Mouse (Mus musculus) myocyte (in vitro differentiated cells): ENCODE results near the gene Ankrd33b. TPM values are rescaled to one million over a fixed set of nuclear protein-coding genes. Genes with fewer than 3 reads are reported as not detected.

Source experiments
- H3K27me3 ChIP-seq: one replicate; pipeline ENCODE4 v1.6.1; 2011; ENCODE audit not compliant: control insufficient read depth, insufficient read depth, insufficient read length
- H3K36me3 ChIP-seq: one replicate; pipeline ENCODE4 v1.6.1; 2011; ENCODE audit not compliant: control insufficient read depth, insufficient read depth
- H3K4me2 ChIP-seq: one replicate; pipeline ENCODE4 v1.6.1; 2011; ENCODE audit warnings: low read depth, control low read depth
- H3K4me3 ChIP-seq: one replicate; pipeline ENCODE4 v1.5.1; 2011; ENCODE audit warnings: mild to moderate bottlenecking, control low read depth, moderate library complexity
- H3K79me2 ChIP-seq: one replicate; pipeline ENCODE4 v1.6.1; 2011; ENCODE audit not compliant: control insufficient read depth, insufficient read depth
- H3ac ChIP-seq: one replicate; pipeline ENCODE4 v1.6.1; 2011; ENCODE audit not compliant: control insufficient read depth, insufficient read length
- CEBPB ChIP-seq: IDR thresholded peaks from 2 replicates; pipeline ENCODE4 v1.6.1; 2011; ENCODE audit warnings: mild to moderate bottlenecking, moderate library complexity; ENCODE audit not compliant: poor library complexity, insufficient read depth, severe bottlenecking
- E2F4 ChIP-seq: IDR thresholded peaks from one replicate; pipeline ENCODE4 v1.6.1; 2011; ENCODE audit warnings: mild to moderate bottlenecking, control low read depth, moderate library complexity; ENCODE audit not compliant: insufficient read depth
- MAX ChIP-seq: IDR thresholded peaks from one replicate; pipeline ENCODE4 v1.6.1; 2011; ENCODE audit warnings: low read depth, mild to moderate bottlenecking, control low read depth
- MYOD1 ChIP-seq, 3 experiments: IDR thresholded peaks; one replicate each; pipeline ENCODE4 v1.6.1; 2011; ENCODE audit warnings: control low read depth in 2 of 3, low read depth in 2 of 3, mild to moderate bottlenecking in 2 of 3, moderate library complexity in 1 of 3; ENCODE audit not compliant: insufficient read length in 2 of 3, control insufficient read depth in 1 of 3
- MYOG ChIP-seq, 3 experiments: IDR thresholded peaks; one replicate each; pipeline ENCODE4 v1.6.1; 2011; ENCODE audit warnings: control low read depth in 2 of 3, low read depth in 2 of 3, mild to moderate bottlenecking in 2 of 3; ENCODE audit not compliant: insufficient read length in 2 of 3, control insufficient read depth in 1 of 3, insufficient read depth in 1 of 3
- POLR2A ChIP-seq: IDR thresholded peaks from one replicate; pipeline ENCODE4 v1.6.1; 2011; ENCODE audit warnings: low read depth, mild to moderate bottlenecking, control low read depth, moderate library complexity; ENCODE audit not compliant: insufficient read length
- POLR2AphosphoS2 ChIP-seq: IDR thresholded peaks from one replicate; pipeline ENCODE4 v1.6.1; 2011; ENCODE audit warnings: low read depth, control low read depth; ENCODE audit not compliant: insufficient read length
- REST ChIP-seq: IDR thresholded peaks from one replicate; pipeline ENCODE4 v1.6.1; 2011; ENCODE audit warnings: mild to moderate bottlenecking, control low read depth, moderate library complexity; ENCODE audit not compliant: insufficient read depth, insufficient read length
- SRF ChIP-seq: IDR thresholded peaks from one replicate; pipeline ENCODE4 v1.6.1; 2011; ENCODE audit warnings: low read depth; ENCODE audit not compliant: control insufficient read depth, insufficient read length
- TCF12 ChIP-seq: IDR thresholded peaks from one replicate; pipeline ENCODE4 v1.6.1; 2011; ENCODE audit warnings: mild to moderate bottlenecking, control low read depth; ENCODE audit not compliant: poor library complexity, insufficient read depth, severe bottlenecking
- TCF3 ChIP-seq: IDR thresholded peaks from one replicate; pipeline ENCODE4 v1.6.1; 2011; ENCODE audit warnings: low read depth, control low read depth; ENCODE audit not compliant: insufficient read length
- USF1 ChIP-seq: IDR thresholded peaks from one replicate; pipeline ENCODE4 v1.6.1; 2011; ENCODE audit warnings: low read depth, mild to moderate bottlenecking, control low read depth, moderate library complexity
- polyA plus RNA-seq: library from polyadenylated mRNA; unstranded; fragments of >200 nt; fragmentation: generic; extraction: Trizol; gene quantifications from one replicate; pipeline ENCODE4 v1.2.1, GENCODE M21; 2012; ENCODE audit warnings: missing spikeins

Gene Ankrd33b
- polyA plus RNA-seq, 1 experiment: 5.7 TPM

DNA sequence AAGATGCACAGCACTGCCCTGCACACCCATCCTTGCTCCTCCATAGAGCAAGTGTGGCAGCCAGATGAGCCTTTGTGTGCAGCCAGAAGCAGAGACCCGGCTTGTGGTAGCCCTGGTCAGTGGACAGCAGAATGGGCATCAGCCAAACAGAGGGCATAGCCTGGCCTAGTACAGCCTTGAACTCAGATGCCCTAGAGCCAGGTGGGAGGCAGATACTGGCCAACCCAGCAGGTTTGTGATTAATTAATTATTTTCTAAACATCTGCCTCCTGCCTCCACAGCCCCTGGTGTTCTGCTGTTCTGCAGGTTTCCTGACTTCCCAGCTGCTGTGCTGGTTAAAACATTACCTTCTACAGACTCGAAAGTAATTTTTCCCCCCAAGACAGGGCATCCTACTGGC is 88.4 kb downstream of the Ankrd33b start:
- Histone ChIP-seq H3K27me3 (no peaks in the 10 kb centered on the region), H3K36me3 (peaks cover 8% of the 10 kb centered on the region), H3K4me2 (no peak overlapping the region), H3ac (no peak overlapping the region), H3K79me2 (no peaks in the 10 kb centered on the region), H3K4me3 (no peak overlapping the region)
- no peak for TF ChIP-seq REST

DNA sequence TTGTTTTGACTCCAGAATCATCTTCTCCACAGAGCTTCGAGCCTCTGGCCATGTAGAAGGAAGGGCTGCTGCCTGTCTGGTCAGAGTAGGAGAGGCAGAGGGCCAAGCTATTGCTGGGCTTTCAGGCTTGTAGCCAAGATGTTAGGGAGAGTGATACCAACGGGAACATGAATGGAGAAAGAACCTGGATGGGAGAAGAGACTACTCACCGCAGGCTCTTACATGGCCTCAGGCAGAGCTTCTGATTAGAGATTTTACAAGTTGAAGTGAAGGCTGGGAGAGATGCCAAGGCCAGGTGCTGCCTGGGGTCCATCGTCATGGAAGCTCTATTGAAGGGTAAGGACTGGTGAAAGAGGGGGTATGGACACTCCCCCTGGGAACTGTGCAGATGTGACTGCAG is 89.4 kb downstream of the Ankrd33b start:
- H3K4me2 ChIP-seq: no peak overlapping the region

DNA sequence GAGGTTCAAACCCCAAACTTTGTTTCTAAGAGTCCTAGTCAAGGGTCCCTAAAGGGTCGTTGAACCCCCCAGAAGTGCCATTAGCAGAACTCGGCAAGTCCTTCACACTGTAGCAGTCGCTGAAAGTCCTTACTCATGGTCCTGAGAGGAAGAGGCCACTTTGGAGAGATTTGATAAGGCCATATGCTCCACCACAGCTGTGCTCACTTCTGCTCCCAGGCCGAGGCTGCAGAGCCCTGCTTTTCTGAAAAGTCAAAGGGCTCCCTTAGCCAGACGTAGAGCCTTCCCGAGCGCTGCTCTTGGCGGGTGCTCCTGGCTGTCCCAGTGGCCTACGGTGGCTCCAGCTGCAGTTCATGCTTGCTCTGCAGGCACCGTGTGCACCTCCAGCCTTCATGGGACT is 94.0 kb downstream of the Ankrd33b start:
- Histone ChIP-seq H3K79me2 (peaks cover 4% of the 10 kb centered on the region), H3K36me3 (peaks cover 31% of the 10 kb centered on the region), H3K4me2 (no peak overlapping the region), H3ac (no peak overlapping the region), H3K4me3 (no peak overlapping the region), H3K27me3 (no peaks in the 10 kb centered on the region)
- TF ChIP-seq MAX (no peak), REST (no peak), USF1 (no peak), CEBPB (no peak)

More for the DNA sequence above, 89.4 kb downstream of the Ankrd33b start:
- Histone ChIP-seq H3K4me3 (no peak overlapping the region), H3ac (no peak overlapping the region), H3K79me2 (no peaks in the 10 kb centered on the region), H3K36me3 (peaks cover 17% of the 10 kb centered on the region), H3K27me3 (no peaks in the 10 kb centered on the region)
- no peak for TF ChIP-seq SRF

DNA sequence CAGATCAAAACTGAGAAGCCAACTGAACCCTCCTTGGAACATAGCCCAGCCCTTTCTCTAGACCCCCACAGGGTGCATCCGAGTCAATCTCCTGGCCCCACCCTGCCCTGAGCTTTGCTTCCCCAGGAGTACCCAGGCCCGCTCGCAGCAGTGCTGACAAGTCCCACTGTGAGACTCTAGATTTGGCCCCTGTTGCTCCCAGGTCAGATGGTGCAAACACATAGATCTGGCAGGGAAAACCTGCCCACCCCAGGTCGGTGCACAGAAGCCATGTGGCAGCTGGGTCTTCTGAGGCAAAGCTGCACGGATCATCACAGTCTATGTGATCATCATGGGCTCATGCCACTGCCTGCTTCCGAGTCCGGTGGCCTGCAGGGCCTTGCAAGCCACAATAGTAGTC is 94.8 kb downstream of the Ankrd33b start:
- H3K4me2 ChIP-seq: no peak overlapping the region

DNA sequence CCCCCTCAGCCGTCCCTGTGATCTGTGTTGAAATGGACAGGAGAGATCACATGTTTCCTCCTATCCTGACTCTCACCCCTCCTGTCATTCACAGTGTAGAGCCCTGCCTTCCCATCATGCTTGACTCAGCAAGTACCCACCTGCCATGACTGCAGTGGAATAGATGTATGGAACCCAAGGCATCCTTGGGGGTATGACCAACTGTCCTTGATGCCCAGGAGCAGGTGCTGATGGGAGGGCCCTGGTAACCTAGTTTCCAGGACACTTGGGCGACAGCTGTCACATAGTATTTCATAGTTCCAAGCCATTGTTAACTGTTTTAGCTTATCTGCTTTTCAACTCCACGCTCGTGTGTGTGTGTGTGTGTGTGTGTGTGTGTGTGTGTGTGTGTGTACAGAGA is 98.0 kb downstream of the Ankrd33b start:
- peaks cover 28% of the 10 kb centered on the region for H3K36me3 ChIP-seq
- H3ac ChIP-seq: no peak overlapping the region
- peaks cover 15% of the 10 kb centered on the region for H3K79me2 ChIP-seq
- H3K4me3 ChIP-seq: no peak overlapping the region
- peak; percentile 95 for TF ChIP-seq TCF12
- TF ChIP-seq SRF: peak; percentile 34
- no peak for TF ChIP-seq CEBPB
- TF ChIP-seq TCF3: peak; percentile 84
- no peak for TF ChIP-seq MAX
- peak; percentile 85 to 98 (median 91) for TF ChIP-seq MYOG (IDR thresholded peaks at IDR 0.05; ENCODE audit: control insufficient read depth in 1 of 3, insufficient read depth in 1 of 3, insufficient read length in 2 of 3, low read depth in 2 of 3)
- TF ChIP-seq MYOD1 (IDR thresholded peaks at IDR 0.05; ENCODE audit: control insufficient read depth in 1 of 3, insufficient read length in 2 of 3, low read depth in 2 of 3): peak; percentile 99 to 100 (median 100)
- H3K4me2 ChIP-seq: no peak overlapping the region
- no peaks in the 10 kb centered on the region for H3K27me3 ChIP-seq

More for the DNA sequence above, 94.8 kb downstream of the Ankrd33b start:
- Histone ChIP-seq H3K36me3 (peaks cover 31% of the 10 kb centered on the region), H3K79me2 (peaks cover 4% of the 10 kb centered on the region), H3ac (no peak overlapping the region), H3K27me3 (no peaks in the 10 kb centered on the region), H3K4me3 (no peak overlapping the region)
- TF ChIP-seq MAX: no peak
- TF ChIP-seq POLR2A: no peak
- no peak for TF ChIP-seq TCF3
- no peak for TF ChIP-seq REST
- TF ChIP-seq MYOD1 (IDR thresholded peaks at IDR 0.05; ENCODE audit: control insufficient read depth in 1 of 3, insufficient read length in 2 of 3, low read depth in 2 of 3): no peak
- TF ChIP-seq USF1: no peak
- no peak for TF ChIP-seq TCF12
- no peak for TF ChIP-seq POLR2AphosphoS2
- TF ChIP-seq SRF: no peak
- no peak for TF ChIP-seq MYOG (IDR thresholded peaks at IDR 0.05; ENCODE audit: control insufficient read depth in 1 of 3, insufficient read depth in 1 of 3, insufficient read length in 2 of 3, low read depth in 2 of 3)
- TF ChIP-seq CEBPB: no peak
- TF ChIP-seq E2F4: no peak

DNA sequence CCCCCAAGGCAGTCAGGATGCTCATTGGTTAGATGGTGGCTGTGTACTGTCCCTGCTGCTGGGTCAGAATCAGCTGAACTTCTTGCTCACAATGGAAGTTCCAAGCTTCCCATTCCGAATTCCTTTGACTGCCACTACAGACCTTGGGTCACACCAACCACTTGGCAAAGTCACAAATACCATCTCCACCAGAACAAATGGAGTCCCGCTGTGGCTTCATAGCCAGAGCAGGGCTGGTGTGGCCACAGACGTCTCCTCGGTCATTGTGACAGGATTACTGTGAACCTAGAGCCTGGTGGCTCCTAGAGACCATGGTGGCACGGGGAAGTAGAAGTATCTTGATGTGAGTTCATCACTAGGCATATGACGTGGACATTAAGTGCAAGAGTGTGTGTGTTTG is 99.4 kb downstream of the Ankrd33b start:
- H3K27me3 ChIP-seq: no peaks in the 10 kb centered on the region
- no peak overlapping the region for H3K4me3 ChIP-seq
- no peak overlapping the region for H3ac ChIP-seq
- no peak overlapping the region for H3K4me2 ChIP-seq
- peaks cover 15% of the 10 kb centered on the region for H3K79me2 ChIP-seq
- peaks cover 14% of the 10 kb centered on the region for H3K36me3 ChIP-seq
- TF ChIP-seq MYOG (IDR thresholded peaks at IDR 0.05; ENCODE audit: control insufficient read depth in 1 of 3, insufficient read depth in 1 of 3, insufficient read length in 2 of 3, low read depth in 2 of 3) (peak in 1 of 3 experiments; percentile 57), SRF (no peak)
